Mouse (Mus musculus) liver, embryonic 16.5 days (tissue): ENCODE data around the gene A030005K14Rik. TPM values are rescaled to one million over a fixed set of nuclear protein-coding genes. Genes with fewer than 3 reads are reported as not detected.

Experiments used
- ATAC-seq: fragments of 200-750 bp; cut with Nextera tagmentation; 2 replicates; pipeline ENCODE4 v1.8.0; 2017; ENCODE audit warnings: low read depth, mild to moderate bottlenecking, moderate number of reproducible peaks, moderate library complexity
- H3K27ac ChIP-seq: fragments of 300-500 bp; sonication (generic); 2 replicates; pipeline ENCODE4 v1.5.1; 2014; ENCODE audit warnings: mild to moderate bottlenecking, low read length
- H3K27me3 ChIP-seq: fragments of 300-500 bp; sonication (generic); 2 replicates; pipeline ENCODE4 v1.6.1; 2014; ENCODE audit warnings: low read depth, low read length, mixed read lengths; ENCODE audit not compliant: control insufficient read depth, insufficient read depth
- H3K36me3 ChIP-seq: fragments of 300-500 bp; sonication (generic); 2 replicates; pipeline ENCODE4 v1.6.1; 2014; ENCODE audit warnings: mild to moderate bottlenecking; ENCODE audit not compliant: control insufficient read depth, insufficient read depth
- H3K4me1 ChIP-seq: fragments of 300-500 bp; sonication (generic); 2 replicates; pipeline ENCODE4 v1.6.1; 2014; ENCODE audit warnings: low read depth, low read length, mixed read lengths; ENCODE audit not compliant: control insufficient read depth
- H3K4me2 ChIP-seq: fragments of 300-500 bp; sonication (generic); 2 replicates; pipeline ENCODE4 v1.6.1; 2014; ENCODE audit warnings: low read depth, low read length, mixed read lengths
- H3K4me3 ChIP-seq: fragments of 300-500 bp; sonication (generic); 2 replicates; pipeline ENCODE4 v1.5.1; 2014; ENCODE audit warnings: low read depth, mild to moderate bottlenecking, low read length
- H3K9ac ChIP-seq: fragments of 300-500 bp; sonication (generic); 2 replicates; pipeline ENCODE4 v1.6.1; 2014; ENCODE audit warnings: low read depth, low read length
- H3K9me3 ChIP-seq: fragments of 300-500 bp; sonication (generic); replicated peaks from 2 replicates; pipeline ENCODE4 v1.6.1; 2016; ENCODE audit warnings: low read length; ENCODE audit not compliant: control insufficient read depth
- WGBS: fragments of 180-500 bp; shearing (Covaris S2); extraction: QIAGEN DNeasy Blood & Tissue Kit; methylation state at CpG from one replicate; pipeline ENCODE4 v1.1.7; 2014; ENCODE audit not compliant: insufficient replicate concordance; 5-methylcytosine and 5-hydroxymethylcytosine counted together
- polyA plus RNA-seq: library from polyadenylated mRNA; unstranded; fragments of >200 nt; fragmentation: Nextera tagmentation; extraction: Ambion mirVana; gene quantifications from 2 replicates; pipeline ENCODE4 v1.2.1, GENCODE M21; 2015

A030005K14Rik gene
- polyA plus RNA-seq, result not detected in 2 replicates

DNA sequence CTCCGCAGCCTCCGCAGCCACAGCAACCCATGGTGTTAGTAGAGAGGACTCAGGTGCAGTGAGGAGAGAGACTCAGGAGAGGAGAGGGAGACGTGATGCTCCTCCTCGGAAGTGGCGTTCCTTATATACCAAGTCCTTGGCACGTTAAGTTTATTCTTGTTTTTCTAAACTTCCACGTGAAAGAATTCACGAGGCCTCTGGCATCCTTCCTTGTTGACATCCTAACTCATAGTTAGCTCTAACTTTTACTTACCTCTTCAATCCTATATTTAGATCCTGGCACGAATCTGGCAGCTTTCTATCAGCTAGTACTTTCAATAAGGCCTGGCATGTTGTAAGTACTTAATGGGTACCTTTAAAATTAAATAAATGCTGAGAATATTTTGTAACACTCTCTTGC is at the start of gene A030005K14Rik:
Gene A030005K14Rik (minus strand): TSS at position 101 of the 400 bp plus-strand sequence.
- WGBS, result 70% methylated on average over 9 of the region's 9 CpGs

DNA sequence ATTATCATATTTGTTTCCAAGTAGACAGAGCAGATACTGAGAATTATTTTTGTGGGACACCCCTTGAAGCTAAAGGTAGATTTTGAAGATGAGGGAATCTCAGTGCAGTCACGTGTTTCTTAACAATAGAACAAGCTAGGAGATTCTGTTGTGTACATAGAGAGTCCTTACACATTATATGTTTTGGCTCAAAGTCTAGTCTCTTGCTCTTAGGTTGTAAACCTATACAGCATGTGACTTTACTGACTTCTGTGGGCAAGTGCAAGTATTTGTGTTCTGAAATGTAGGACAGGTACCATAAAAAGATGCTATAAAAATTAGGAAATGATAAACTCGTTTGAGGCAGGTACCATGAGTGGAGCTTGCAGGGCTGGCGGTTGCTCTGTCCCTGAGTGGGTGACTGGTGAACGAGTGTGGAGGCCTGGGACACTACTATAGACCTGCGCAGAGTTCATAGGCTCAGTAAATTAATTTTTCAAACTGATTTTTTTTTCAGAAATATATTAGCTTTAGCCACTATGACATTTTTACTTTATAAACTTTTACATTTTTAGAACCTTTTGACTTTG is 48.3 kb upstream of the A030005K14Rik start:
- no peak overlapping the region for H3K27ac ChIP-seq
- H3K36me3 ChIP-seq, result no peaks in the 10 kb centered on the region
- no peaks in the 10 kb centered on the region for H3K9me3 ChIP-seq
- 49% methylated on average over 5 of the region's 5 CpGs for WGBS
- H3K9ac ChIP-seq, result no peak overlapping the region
- H3K4me1 ChIP-seq, result no peaks in the 10 kb centered on the region
- ATAC-seq, result no peak
- no peaks in the 10 kb centered on the region for H3K27me3 ChIP-seq
- H3K4me2 ChIP-seq, result no peak overlapping the region
- no peak overlapping the region for H3K4me3 ChIP-seq

More for the DNA sequence above, at the start of gene A030005K14Rik:
- Histone ChIP-seq H3K9me3 (no peaks in the 10 kb centered on the region), H3K36me3 (no peaks in the 10 kb centered on the region), H3K4me2 (no peak within 1 kb of the TSS), H3K27me3 (no peaks in the 10 kb centered on the region), H3K4me1 (no peaks in the 10 kb centered on the region), H3K27ac (no peak within 1 kb of the TSS), H3K9ac (no peak within 1 kb of the TSS), H3K4me3 (no peak within 1 kb of the TSS)
- ATAC-seq, result no peak

DNA sequence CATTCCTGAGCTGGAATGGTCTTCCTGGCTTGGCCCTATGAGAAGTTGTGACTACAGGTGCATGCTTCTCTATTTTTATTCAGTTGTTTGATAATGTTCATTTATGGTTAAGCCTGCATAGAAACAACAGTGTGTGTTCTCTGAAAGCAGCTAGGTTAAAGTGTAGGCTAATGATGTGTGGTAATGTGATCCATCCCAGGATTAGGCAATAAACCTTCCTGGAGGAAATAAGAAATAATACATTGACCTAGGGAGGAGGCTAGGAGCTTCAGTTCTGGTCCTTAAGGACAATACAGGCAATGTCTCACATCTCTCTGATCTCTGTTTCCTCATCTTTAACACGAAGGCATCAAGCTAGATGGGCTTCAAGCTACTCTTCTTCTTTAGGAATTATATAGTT is 46.3 kb upstream of the A030005K14Rik start:
- Histone ChIP-seq H3K27ac (no peak overlapping the region), H3K36me3 (no peaks in the 10 kb centered on the region), H3K4me1 (no peaks in the 10 kb centered on the region), H3K4me3 (no peak overlapping the region), H3K4me2 (no peak overlapping the region), H3K27me3 (no peaks in the 10 kb centered on the region), H3K9me3 (no peaks in the 10 kb centered on the region), H3K9ac (no peak overlapping the region)
- ATAC-seq, result no peak
- WGBS, result 25% methylated on average over 1 of the region's 1 CpGs

DNA sequence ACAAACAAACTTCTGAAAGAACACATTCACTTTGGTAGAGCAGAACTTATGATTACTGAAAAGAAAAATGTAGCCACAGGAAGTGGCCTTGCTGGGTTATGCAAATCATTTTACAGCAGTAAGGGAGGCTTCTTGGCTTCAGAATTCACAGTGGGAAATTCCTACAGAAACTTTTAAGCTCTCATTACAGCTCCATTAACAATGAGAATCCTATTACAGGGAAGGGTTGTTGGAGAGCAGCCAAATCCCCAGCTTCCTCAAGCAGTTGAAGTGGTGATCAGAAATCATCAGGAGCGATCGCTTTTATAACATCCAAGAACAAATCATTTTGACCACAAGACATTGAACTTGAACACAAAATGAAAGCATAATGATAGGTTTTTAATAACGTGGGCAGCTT is 42.7 kb upstream of the A030005K14Rik start:
- Histone ChIP-seq H3K9me3 (no peaks in the 10 kb centered on the region), H3K36me3 (no peaks in the 10 kb centered on the region), H3K4me2 (no peak overlapping the region), H3K4me3 (no peak overlapping the region), H3K27me3 (no peaks in the 10 kb centered on the region), H3K4me1 (no peaks in the 10 kb centered on the region), H3K27ac (no peak overlapping the region), H3K9ac (no peak overlapping the region)
- no peak for ATAC-seq
- WGBS, result 49% methylated on average over 3 of the region's 3 CpGs

DNA sequence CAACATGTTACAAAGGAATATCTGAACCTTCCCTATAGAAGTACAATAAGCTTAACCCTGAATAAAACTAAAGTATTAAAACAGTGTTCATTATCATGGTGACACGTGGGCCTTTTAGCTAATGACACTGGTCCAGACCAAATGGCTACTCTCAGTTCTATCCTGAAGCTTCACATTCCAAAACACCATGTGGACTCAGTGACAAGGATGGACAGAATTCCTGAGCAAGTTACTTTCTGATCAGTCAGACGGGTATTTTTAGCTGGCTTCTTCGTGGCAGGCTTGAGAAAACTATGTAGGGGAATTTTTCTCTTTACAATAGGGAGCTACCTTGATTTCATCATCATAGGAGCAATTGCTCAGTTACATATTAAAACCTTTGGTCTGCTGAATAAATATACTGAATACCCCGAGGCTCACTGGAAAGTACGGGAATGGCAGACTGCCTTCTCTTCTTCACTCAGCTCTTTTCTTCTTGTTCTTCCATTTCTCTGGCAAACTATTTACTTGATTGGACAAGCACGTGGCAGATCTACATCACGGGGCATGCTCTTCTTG is 40.5 kb upstream of the A030005K14Rik start:
- no peaks in the 10 kb centered on the region for H3K27me3 ChIP-seq
- no peaks in the 10 kb centered on the region for H3K9me3 ChIP-seq
- no peaks in the 10 kb centered on the region for H3K4me1 ChIP-seq
- no peaks in the 10 kb centered on the region for H3K36me3 ChIP-seq
- no peak overlapping the region for H3K27ac ChIP-seq
- no peak for ATAC-seq
- no peak overlapping the region for H3K4me3 ChIP-seq
- H3K4me2 ChIP-seq, result no peak overlapping the region
- no peak overlapping the region for H3K9ac ChIP-seq
- WGBS, result 46% methylated on average over 7 of the region's 7 CpGs

DNA sequence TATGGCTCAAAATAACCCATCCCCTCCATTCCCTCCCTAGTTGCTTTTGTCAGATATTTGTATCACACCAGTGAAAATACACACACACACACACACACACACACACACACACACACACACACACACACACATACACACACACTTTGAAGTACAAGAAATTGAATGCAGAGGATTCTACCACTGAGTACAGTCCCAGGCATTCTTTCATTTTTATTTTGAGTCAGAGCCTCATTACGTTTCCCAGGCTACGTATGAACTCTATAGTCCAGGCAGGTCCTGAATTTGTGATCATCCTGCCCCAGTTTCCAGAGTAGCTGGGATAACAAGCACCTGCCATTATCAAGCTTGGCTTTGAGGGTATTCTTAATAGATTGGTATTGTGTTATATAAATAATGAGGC is 40.0 kb upstream of the A030005K14Rik start:
- no peaks in the 10 kb centered on the region for H3K36me3 ChIP-seq
- no peak overlapping the region for H3K4me3 ChIP-seq
- no peak overlapping the region for H3K4me2 ChIP-seq
- H3K9ac ChIP-seq, result no peak overlapping the region
- ATAC-seq, result no peak
- H3K9me3 ChIP-seq, result no peaks in the 10 kb centered on the region
- H3K27me3 ChIP-seq, result no peaks in the 10 kb centered on the region
- no peaks in the 10 kb centered on the region for H3K4me1 ChIP-seq
- WGBS, result 53% methylated on average over 2 of the region's 2 CpGs
- no peak overlapping the region for H3K27ac ChIP-seq

DNA sequence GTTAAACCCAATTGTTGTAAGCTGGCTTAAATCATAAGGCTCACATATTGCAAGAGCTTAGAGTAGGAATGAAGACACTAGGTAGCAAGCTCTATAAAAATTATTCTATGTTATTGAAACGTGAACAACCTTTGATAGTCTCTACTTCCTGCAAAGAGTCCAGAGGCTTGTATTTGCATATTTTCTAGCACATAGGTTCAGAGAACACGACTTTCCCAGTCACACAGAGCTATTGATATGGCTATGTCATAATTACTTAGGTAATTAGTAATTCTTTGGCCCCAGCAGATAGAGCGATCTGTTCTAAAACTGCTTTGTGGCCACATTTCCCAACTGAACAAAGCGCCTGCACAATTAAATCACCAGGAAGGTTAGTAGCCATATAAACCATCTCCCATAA is 37.8 kb upstream of the A030005K14Rik start:
- Histone ChIP-seq H3K27me3 (no peaks in the 10 kb centered on the region), H3K9me3 (no peaks in the 10 kb centered on the region), H3K9ac (no peak overlapping the region), H3K36me3 (no peaks in the 10 kb centered on the region), H3K4me3 (no peak overlapping the region), H3K27ac (no peak overlapping the region), H3K4me1 (no peaks in the 10 kb centered on the region), H3K4me2 (no peak overlapping the region)
- 69% methylated on average over 4 of the region's 4 CpGs for WGBS
- ATAC-seq, result no peak

DNA sequence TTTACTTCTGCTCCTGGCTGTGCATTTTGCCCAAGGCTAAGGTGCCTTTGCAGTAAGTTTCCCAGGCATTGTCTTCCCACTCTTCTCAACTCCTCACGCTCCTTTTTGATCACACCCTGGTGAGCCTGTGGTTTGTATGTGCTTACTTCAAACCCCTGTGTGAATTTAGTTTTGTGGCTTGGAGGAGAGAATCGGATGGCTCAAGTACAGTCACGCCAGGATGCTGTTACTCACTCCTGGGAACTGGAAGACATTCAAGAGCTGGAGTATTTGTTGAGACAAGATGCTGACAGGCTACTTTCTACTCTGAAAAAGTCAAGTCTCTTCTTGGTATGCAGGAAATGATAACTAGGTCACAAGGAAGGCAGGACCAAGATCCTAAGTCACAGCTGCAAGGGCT is 32.1 kb upstream of the A030005K14Rik start:
- Histone ChIP-seq H3K4me2 (no peak overlapping the region), H3K27ac (no peak overlapping the region), H3K4me3 (no peak overlapping the region), H3K4me1 (no peaks in the 10 kb centered on the region), H3K36me3 (no peaks in the 10 kb centered on the region), H3K27me3 (no peaks in the 10 kb centered on the region), H3K9me3 (no peaks in the 10 kb centered on the region), H3K9ac (no peak overlapping the region)
- no peak for ATAC-seq
- WGBS, result 55% methylated on average over 3 of the region's 3 CpGs

DNA sequence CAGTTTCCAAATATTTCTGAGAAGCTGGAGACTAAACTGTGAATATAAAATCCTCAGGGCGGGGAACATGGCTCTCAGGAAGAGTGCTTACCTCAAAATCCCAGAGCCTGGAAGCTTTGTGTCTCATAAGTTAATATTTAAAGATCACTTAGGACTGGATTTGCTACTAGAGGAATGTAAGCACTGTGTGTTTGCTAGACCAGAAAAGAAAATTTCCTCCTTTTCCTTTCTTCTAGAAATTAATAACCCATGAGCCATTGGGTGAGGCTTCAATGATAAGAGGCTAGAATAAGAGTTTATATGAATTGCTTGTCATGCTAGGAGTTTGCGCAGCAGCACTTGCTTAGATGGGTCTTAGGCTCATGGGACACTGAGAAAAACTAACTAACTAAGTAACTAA is 25.6 kb upstream of the A030005K14Rik start:
- no peak for ATAC-seq
- WGBS, result 54% methylated on average over 2 of the region's 2 CpGs
- H3K9me3 ChIP-seq, result no peaks in the 10 kb centered on the region
- H3K4me1 ChIP-seq, result no peaks in the 10 kb centered on the region
- no peak overlapping the region for H3K9ac ChIP-seq
- no peak overlapping the region for H3K4me2 ChIP-seq
- H3K36me3 ChIP-seq, result no peaks in the 10 kb centered on the region
- no peak overlapping the region for H3K27ac ChIP-seq
- H3K4me3 ChIP-seq, result no peak overlapping the region
- H3K27me3 ChIP-seq, result no peaks in the 10 kb centered on the region
